Mouse (Mus musculus) bone marrow, adult 2 months (tissue): ENCODE measurements around the gene E330009J07Rik.

Experiments used
- CTCF ChIP-seq: fragments of 200-500 bp; IDR thresholded peaks from 2 replicates; pipeline ENCODE4 v1.5.1; 2011; ENCODE audit warnings: low read length, control low read depth; ENCODE audit not compliant: control insufficient read depth, insufficient read depth
- POLR2A ChIP-seq: fragments of 200-500 bp; IDR thresholded peaks from 2 replicates; pipeline ENCODE4 v1.6.1; 2011; ENCODE audit warnings: low read depth, mild to moderate bottlenecking, control low read depth, low read length, borderline replicate concordance; ENCODE audit not compliant: control insufficient read depth

DNA sequence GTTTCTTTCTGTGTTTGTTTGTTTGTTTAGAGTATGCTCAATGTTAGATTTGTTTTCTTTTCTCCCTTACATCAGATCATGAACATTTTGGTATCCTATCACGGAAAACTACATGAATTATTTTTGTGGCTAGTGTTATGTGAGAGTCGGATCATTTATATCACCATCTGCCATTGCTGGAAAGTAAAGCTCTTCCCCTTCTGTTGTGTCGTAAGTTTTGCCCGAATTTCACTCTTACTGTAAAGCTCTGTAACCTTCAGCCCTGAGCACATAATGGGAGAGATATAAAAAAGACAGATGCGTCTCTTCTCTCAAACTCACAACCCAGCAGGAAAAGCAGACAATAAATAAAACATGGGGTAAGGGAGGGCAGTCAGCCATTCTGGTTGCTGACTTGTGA lies 3.0 kb upstream of the E330009J07Rik start, which contains the start of gene Wee2:
- TF ChIP-seq POLR2A, result no peak
- TF ChIP-seq CTCF, result no peak
